Mouse (Mus musculus): ENCODE data around the gene Rgs5.

Rgs5 gene

DNA sequence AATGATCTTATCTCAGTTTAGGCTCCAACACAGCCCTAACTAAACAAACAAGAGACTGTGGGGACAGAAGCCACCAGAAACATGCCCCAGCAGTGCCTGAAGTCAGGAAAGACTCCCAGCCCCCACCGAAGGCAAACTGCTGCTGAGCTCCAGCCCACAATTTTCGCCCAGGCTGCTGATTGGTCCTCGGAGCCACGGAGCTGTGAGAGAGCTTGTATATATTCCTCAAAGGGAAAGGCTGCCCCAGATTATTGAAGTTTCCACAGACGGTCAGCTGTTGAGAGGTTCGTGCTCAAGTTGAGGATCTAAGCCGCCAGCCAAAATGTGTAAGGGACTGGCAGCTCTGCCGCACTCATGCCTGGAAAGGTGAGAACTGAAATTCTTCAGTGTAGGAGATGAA is at the start of gene Rgs5:
Gene Rgs5, plus strand, starts transcription at position 246 of the 400 bp plus-strand sequence.
- peak; percentile 52 for DNase-seq

DNA sequence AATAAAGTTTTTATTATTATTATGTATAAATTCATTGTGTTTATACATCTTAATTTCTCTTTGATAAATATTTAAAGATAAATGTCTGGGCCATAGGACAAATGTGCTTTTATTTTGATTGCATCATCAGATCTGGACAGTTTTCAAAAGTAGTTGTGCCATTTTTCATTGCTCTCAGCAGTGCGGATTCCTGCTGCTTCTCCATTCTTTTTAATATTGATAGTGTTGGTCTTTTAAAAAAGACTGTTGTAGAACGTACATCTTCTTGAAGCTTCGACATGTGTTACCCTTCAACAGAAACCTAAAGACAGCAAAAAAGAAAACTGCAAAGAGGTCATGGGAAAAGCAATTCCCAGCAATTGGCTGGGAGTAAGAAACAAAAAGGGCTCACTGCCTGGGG is 49.1 kb upstream of the Rgs5 start:
- no peak for DNase-seq

DNA sequence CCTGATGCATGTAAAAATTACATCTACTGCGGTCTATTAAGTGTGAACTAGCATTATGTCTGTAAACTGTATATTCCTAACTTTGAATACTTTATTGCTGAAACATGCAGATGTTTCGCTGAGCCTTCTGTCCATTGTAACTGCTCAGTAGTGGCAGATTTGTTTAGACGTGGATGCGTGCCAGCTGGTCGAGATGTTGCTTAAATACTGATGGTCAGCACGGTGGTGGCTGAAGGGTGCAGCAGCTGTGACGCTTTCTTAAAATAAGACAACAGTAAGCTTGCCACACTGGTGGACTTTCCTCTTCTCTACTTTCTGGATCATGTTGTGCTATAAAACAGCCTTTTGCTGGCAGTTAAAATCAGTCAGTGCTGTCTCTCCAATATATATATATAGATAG is 25.6 kb upstream of the Rgs5 start:
- no peak for DNase-seq

DNA sequence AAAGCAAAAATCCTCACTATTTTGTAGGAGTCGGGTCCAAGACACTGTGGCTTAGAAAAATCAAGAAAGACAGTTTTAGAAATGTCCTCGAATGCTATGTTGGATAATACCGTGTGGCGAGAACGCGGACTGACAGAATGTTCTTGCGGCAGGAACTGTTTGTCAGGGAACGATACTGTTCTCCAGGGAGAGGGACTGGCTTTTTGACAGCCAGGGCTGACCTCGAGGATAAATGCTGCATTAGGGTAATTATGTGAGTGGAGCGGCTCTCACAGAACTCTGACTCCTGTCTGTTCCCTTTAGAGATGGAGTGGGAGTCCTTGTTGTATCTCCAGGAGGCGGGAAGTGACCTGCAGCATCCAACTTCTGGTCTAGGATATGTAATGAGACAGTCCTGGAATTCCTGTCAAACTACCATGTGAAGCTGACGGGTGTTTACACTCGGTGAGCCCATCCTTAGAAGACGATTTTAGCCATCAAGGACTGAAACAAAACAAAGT is 18.0 kb upstream of the Rgs5 start:
- no peak for DNase-seq

DNA sequence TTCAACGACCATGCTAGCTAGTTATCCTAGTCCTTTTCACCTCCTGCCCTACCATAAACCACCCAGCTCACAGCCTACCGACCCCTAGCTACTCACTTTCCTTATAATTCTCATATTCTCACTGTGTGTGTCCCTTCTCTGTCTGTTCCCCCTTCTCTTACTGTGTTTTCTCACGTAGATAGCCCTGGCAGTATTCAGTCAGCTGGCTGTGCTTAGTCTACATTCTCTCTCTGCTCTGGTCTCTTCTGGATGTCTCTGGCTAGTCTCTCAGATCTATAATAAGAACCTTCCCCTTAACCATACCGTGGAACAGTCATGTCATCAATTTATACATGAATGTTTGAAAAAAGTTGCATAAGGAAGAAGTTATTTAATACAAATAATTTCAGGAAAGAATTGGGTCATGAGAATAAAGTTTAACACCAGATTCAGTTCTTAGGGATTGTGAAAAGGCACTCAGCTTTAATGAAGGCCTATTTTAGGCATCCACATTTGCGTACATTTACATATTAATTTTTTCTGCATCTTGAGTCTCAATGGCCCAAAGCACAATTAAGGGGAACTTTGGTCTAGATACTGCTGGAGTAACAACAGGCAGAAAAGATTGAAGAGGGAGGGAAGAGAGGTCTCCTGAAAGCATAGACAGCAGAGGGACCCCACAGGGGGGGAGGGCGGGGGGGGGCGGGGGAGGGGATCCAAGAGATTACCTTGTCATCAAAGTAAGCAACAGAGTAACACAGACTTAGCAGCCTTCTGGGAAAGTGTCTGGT is 10.2 kb upstream of the Rgs5 start:
- no peak for DNase-seq

DNA sequence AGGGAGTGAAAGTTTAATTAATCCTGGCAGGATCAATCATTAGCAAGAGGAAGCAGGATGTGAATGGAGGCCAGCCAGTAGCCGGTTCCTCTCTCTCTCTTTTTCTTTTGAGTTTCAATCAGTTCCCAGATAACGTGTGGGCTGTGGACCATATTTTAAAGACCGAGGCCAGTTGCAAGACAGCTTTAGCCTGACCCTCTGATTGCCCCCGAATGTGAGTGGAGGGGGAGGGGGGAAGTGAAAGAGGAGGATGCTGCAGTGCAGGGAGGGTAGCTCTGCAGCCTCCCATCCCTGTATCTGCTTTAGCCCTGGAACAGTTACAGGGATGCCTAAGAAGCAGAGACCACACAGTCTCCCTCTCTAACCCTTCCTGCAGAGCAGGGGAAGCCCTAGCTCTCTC is 4.2 kb downstream of the Rgs5 start:
- no peak for DNase-seq

DNA sequence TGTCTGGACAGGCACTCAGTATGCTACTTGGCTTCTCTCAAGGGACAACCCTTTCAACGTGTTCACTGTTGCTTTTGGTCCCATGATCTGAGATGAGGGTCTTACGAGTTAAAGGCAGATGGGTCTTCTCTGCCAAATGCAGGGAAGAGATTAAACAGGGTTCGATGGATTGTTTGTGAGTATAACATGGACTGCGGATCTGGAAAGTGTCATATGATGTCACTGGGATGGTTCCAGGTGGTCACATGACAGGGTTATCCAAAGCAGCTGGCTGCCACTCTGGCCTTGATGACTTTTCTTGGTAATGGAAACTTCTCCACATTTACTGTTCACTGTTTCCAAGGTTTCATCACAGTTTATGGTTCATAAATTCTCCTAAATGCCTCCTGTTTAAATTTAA is 12.0 kb downstream of the Rgs5 start:
- DNase-seq = no peak

DNA sequence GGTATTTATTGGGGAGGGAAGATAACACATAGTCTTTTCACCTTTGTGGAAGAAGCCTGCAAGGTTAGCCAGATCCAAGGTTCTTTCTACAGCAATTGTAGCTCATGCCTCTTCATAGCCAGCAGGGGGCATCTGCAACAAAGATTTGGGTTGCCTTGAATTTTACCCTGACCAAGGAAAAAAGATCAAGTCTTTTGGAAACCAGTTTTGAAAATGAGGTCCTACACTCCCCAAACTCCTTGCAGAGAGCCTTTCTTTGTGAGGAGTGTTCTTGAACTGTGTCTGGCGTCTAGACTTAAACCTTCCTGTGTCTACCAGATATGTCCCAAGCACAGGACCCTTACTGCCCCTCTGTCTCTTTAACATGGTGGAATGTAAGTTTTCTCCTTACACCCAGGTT is 15.4 kb downstream of the Rgs5 start:
- peak; percentile 42 for DNase-seq

DNA sequence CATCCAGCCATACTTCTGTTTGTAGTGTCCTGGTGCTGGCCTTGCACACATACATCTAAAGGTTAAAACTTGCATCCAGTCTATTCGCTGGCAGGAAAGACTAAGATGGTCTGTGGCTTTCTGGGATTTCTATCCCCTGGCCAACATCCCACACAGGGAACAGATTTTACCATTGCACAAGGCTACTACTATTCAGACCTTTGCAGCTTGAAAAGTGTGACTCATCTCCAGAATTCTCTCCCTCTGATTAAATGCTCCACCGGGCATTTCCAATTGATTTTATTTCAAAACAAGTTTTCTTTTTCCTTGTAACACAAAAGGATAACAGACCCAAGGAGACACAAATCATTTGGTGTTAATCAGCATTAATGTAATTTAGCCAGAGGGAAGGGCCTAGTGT is 16.5 kb downstream of the Rgs5 start:
- no peak for DNase-seq

DNA sequence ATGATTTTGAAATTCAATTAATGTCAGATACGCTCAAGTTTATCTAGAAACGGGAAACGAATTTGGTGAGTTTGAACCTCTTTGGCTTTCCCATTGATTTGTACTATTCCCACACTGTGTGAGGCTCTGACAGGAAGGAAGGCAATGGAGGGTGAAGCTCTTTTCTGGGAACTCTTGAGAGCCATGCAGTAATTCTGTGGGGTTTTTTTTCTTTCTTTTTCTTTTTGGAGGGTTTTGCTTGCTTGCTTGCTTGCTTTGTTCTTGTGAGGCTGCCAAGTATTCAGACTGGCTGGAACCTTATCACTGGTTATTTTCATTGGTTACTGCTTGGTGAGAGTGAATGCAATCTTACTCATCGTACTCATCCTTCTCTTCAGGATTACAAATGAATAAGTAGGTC is 17.0 kb downstream of the Rgs5 start:
- DNase-seq = no peak

DNA sequence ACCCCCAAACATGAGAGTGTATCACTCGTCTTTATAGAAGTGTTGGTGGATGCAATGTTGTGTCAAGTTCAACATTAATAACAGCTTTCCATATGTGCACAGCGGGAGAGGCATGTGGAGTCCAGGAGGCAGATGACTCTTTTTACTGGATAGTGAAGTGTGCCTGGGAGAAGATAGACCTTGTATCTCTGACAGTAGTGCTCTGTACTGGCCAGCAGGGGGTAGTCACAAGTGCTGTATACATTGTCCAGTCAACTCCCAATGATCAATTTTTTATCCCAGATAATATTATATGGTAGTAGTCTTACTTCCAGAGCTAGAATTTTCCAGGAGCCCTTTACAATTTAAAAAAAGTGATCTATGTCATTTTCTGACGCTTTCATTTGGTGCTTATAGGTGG is 18.8 kb downstream of the Rgs5 start:
- DNase-seq = peak; percentile 38

DNA sequence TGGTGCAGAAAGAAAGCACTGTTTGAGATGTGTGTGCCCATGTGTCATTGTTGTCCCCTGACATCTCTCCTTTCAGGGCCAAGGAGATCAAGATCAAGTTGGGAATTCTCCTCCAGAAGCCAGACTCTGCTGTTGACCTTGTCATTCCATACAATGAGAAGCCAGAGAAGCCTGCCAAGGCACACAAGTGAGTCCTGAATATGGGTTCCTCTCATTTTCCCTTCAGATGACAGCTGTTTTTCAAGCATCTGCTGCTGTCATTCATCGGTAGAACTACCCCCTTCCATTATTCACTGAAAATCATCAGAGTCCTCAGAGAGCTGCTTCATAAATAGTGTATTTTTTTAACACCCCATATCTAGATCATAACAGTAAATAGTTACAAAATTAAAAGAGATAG is 21.4 kb downstream of the Rgs5 start:
- no peak for DNase-seq

DNA sequence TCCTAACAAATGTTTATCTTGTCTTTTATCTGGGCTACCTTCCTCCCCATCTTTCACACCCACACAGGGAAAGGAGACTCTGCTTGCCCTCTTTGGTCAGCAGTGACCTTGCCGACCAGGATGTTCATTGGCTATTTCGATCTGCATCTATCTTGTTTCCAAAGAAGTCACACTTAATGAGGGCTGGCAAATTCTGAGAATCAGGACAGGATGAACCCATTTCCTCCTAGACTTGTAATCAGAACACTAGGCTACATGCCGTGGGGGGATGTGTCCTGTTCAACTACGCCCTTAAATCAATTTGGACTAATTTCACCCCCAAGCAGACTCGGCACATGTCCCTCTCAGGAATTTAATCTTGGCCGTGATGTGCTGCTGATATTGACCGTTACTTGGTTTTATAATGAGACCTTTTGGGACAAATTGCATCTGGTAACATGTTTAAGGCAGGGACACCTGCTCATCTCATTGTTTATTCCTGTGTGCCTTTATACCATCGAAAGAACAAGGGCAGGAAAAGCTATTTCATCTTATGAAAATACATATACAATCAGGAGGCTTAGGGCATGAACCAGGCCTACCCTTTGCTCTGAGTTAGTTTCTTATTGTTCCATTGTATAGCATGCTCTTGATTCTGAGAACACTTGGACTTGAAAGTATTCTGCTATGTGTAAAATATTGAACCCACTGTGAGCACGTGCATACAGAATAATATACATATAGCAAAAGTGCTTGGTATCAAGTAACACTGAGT is 25.3 kb downstream of the Rgs5 start:
- peak; percentile 37 for DNase-seq

DNA sequence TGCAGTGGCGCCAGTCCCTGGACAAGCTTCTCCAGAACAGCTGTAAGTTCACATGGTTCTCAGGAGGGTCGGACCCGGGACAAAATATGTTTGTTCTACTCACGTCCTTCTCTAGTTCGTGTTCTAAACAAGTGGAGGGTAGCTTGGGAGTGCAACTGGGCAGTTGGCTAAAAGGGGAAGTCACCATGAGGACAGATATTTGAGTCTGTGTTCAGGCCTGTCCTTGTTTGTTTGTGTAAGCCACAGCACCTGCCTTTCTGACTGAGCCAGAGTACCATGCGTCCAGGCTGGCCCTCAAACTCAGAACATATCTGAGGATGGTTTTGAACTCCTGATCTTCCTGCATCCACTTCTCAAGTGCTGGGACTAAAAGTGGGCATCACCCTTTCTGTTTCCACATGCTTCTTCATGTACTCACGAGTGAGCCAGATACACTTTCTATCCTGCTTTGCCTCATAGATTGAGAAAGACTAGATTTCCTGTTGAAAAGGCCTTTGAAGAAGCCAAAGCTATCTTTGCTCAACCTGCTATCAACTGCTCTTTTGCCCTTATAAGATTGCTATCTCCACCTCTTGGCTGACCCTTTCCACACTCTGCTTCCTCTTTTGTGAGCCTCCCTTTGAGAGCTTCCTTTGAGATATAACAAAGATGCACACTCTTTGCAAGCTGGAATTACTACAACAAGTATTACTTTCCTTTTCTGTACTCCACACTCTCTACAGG is 27.6 kb downstream of the Rgs5 start:
- no peak for DNase-seq

DNA sequence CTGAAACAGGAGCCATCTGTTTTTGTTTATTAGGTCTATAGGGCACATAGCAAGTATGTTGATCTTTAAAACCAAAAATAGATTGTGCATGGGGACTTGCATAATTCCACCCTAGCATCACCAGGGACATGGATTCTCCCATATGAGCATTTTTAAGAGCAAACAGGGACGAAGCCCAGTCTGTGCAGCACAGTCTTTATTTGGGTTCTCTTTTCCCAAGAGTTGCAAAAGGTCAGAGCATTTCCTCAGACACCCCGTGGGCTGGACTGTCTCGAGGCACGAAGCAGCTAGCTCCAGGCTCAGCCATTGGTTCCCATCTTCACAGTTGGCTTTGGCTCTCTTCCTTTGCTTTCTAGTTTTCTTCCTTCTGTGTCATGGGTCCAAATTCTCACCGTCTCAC is 30.0 kb downstream of the Rgs5 start:
- DNase-seq = peak; percentile 22

DNA sequence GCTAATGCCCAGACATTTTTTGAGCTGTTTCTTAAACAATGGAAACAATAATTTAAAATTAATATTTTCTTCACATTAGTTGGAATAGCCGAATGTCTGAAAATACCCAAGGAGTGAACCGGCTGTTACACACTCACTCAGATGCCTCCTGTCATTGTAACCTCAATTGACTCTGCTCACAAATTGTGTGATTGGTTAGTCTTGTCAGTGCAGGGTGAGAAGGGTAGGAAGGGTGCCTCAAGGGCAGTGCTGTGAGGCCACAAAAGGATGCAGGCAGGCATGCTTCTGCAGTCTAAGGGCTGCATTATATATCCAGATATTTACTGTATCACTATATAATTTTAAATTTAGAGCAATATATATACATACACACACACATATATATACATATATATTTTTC is 37.7 kb downstream of the Rgs5 start:
- DNase-seq = no peak

DNA sequence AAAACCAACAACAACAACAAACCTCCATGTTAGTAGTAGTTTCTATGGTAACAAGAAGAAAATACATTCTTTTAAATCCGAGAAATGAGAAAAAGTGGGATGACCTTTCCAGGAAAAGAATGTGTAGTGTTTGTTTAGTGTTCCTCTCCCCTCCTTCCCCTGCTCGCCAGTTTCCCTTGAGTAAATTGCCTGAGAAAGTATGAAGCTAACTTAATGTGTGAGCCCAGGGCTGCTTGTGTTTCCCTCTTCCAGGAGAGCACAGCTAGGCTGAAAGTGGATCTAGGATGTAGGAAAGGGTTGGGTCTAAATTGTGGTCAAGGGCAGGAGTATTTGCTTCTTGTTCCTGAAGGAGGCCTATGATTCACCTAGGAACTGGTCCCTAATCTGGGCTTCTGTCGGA is 38.2 kb downstream of the Rgs5 start:
- no peak for DNase-seq

DNA sequence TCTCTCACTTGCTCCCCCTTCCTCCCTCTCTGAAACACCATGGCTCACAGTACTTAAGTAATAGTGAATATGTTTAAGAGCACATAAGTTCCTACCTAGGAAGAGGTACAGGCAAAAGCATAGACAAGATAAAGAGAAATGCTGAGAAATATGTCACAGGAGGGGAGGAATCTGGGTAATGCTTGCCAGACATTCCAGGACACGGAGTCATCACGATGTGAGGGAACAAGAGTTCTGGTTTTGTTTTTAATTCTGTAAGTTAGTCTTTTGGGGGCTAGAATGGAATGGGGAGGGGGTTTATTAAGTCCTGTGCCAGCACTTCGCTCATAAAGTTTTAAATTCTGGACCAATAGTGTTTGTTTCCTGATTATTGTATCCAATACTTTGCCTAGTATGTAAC is 40.1 kb downstream of the Rgs5 start:
- no peak for DNase-seq

DNA sequence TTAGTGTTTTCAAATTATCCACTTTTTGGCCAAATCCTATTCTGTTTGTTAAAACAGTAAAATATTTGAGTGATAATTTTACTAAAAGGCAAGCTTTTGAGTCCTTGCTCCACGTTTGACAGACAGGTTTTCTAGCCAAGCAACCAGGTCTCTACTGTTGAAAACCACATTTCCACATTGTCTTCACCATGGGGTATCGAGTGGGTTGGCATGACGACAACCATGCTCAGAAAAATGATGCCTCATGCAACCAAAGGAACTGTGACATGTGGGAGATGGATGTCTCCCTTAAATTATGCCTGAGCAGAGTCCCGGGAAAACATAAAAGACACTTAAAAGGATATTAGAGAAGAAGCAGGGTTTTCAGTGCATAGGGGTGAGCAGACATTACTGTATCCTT is 41.9 kb downstream of the Rgs5 start:
- DNase-seq = no peak

DNA sequence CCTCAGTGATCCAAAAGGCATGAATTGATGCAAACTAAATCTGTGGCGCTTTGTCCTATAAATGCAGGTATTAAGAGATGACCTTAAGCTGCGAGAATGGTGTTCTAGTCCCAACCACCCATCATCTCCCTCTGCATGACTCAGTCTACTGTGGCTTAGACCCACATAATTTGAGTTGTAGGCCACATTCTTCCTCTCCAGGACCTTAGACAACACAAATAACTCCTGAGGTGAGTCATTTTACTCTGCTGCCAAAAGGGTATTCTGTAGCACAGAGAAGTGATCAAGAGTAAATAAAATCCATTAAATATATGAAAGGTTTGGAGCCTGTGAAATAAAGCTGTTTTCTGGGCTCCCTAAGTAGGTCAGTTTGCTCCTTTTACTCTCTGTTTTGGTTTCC is 43.9 kb downstream of the Rgs5 start:
- no peak for DNase-seq

DNA sequence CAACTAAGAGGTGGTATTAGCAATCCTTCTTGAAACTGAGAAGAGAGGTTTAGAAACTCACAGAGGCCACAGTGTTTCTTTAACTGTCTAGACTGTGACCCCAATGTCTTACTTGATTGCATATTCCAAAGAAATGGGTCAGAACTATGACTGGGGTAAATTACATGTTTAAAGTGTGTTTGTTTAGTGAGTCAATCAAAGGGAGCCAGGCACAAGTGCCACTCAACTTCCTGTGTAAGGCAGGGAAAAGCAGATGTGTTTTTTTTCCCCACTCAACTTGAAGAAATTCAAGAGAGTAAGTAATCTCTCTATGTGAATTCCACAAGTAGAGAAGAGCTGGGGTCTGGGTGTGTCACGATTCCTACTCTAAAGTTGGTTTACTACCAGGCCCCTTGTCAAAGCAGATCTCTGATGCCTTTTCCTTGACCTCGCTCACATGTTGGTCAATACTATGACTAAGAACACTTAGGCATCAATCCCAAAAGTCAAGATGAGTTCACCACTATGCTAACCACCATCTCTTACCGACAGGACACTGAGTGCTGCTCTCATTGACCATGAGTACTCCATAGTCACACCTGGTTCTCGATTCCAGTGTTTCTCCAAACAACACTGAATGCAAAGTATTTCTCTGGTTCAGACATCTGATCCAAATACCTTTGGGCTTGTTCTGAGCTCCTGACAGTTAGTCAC is 49.2 kb downstream of the Rgs5 start:
- DNase-seq = peak; percentile 67

DNA sequence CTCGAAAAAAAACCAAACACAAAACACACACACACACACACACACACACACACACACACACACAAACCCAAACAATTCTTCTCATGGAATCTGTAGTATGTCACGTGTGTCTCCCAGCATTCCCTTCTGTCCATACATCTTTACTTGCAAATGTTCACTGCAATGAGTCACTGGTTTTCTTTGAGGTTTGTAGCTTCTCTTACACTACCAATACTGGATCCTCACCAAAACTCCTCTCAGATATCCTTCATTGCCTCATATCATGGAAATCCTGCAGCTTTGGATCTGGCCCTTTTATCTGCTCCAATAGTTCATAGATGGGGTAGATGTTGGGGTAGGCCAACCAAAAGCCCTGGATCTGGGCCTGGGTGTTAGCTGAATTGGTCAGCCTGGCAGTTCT is 66.5 kb downstream of the Rgs5 start:
- no peak for DNase-seq

DNA sequence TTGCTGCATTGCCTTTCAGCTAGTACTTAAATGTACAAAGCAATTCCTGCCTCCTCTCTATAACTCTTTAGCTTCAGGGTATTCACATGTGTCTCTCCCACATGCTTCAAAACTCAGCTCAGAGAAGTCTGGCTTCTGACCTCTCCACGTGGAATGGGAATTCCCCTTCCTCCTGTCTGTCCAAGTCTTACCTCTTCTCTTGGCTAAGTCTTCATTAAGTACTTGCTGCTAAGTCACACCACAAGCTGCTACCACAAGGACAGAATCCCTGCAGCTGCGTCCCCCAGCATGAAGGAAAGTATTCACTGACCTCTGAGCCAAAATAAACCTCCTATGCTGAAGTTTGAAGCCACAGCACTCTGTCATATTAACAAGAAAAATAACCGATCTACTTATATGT is 71.0 kb downstream of the Rgs5 start:
- no peak for DNase-seq

Measured in lung, postnatal 36 days (tissue).